ENCODE assay signal across 9 mouse cellular contexts in genomic region chr2:167066031-167066430, GRCm38 (mm10). TPM values are rescaled to one million over a fixed set of nuclear protein-coding genes. Genes with fewer than 3 reads are reported as not detected.
DNase-seq lines count a peak whose midpoint lies in the region; ATAC-seq and TF ChIP-seq lines count a peak whose summit lies in the region.
"Had no signal": no experiment of that assay in that cellular context is flagged by ENCODE, and none has a peak within 500 bp of the region (broad histone marks: within the 10 kb centered on the region; RNA-seq: fewer than 3 reads in every experiment).

No protein-coding gene starts in this region.

- H3K9me3 ChIP-seq in forebrain, embryonic 10.5 days, result no peaks in the 10 kb centered on the region
- H3K9me3 ChIP-seq in forebrain, embryonic 15.5 days, result no peaks in the 10 kb centered on the region
- no peaks in the 10 kb centered on the region for H3K9me3 ChIP-seq in midbrain, embryonic 12.5 days
- H3K9me3 ChIP-seq in midbrain, postnatal 0 days (ENCODE audit: low read length), result no peaks in the 10 kb centered on the region
- H3K9me3 ChIP-seq in intestine, embryonic 16.5 days (ENCODE audit: control insufficient read depth, low read length), result no peaks in the 10 kb centered on the region
- H3K9me3 ChIP-seq in stomach, embryonic 15.5 days, result no peaks in the 10 kb centered on the region

- peak overlapping the region; percentile 87 for H3K4me3 ChIP-seq in forebrain, embryonic 10.5 days
- no peak overlapping the region for H3K4me3 ChIP-seq in forebrain, embryonic 15.5 days
- no peak overlapping the region for H3K4me3 ChIP-seq in midbrain, embryonic 12.5 days
- no peak overlapping the region for H3K4me3 ChIP-seq in midbrain, postnatal 0 days (ENCODE audit: low read depth, low read length)
- no peak overlapping the region for H3K4me3 ChIP-seq in intestine, embryonic 16.5 days (ENCODE audit: low read length)
- no peak overlapping the region for H3K4me3 ChIP-seq in stomach, embryonic 15.5 days (replicated peaks)

- DNase-seq in forebrain, embryonic 10.5 days (ENCODE audit: extremely low spot score, low spot score), result no peak
- no peak for DNase-seq in midbrain, postnatal 0 days (ENCODE audit: low spot score)
- no peak for DNase-seq in layer of hippocampus, adult 8-10 months (ENCODE audit: low spot score in 2 of 2)
- DNase-seq in adrenal gland, postnatal 25 days, result no peak
- DNase-seq: heart, adult 11 months had no signal

- H3K9ac ChIP-seq in forebrain, embryonic 15.5 days (replicated peaks), result no peak overlapping the region
- no peak overlapping the region for H3K9ac ChIP-seq in midbrain, embryonic 12.5 days (replicated peaks)
- H3K9ac ChIP-seq in midbrain, postnatal 0 days (replicated peaks; ENCODE audit: low read length, poor library complexity, severe bottlenecking), result no peak overlapping the region
- H3K9ac ChIP-seq in intestine, embryonic 16.5 days (ENCODE audit: low read depth, low read length), result no peak overlapping the region
- no peak overlapping the region for H3K9ac ChIP-seq in stomach, embryonic 15.5 days

- H3K27me3 ChIP-seq in forebrain, embryonic 10.5 days (ENCODE audit: poor library complexity, severe bottlenecking), result no peaks in the 10 kb centered on the region
- no peaks in the 10 kb centered on the region for H3K27me3 ChIP-seq in forebrain, embryonic 15.5 days
- no peaks in the 10 kb centered on the region for H3K27me3 ChIP-seq in midbrain, embryonic 12.5 days
- H3K27me3 ChIP-seq in midbrain, postnatal 0 days (ENCODE audit: insufficient read depth, low read length), result no peaks in the 10 kb centered on the region
- H3K27me3 ChIP-seq in intestine, embryonic 16.5 days (replicated peaks; ENCODE audit: control insufficient read depth, insufficient read depth, low read length), result no peaks in the 10 kb centered on the region
- H3K27me3 ChIP-seq in stomach, embryonic 15.5 days (replicated peaks), result no peaks in the 10 kb centered on the region

- ATAC-seq in forebrain, embryonic 15.5 days (replicated peaks), result no peak
- no peak for ATAC-seq in midbrain, embryonic 12.5 days (ENCODE audit: low FRiP score, low read depth)
- ATAC-seq in midbrain, postnatal 0 days (ENCODE audit: low FRiP score), result no peak
- ATAC-seq in intestine, embryonic 16.5 days, result no peak
- no peak for ATAC-seq in stomach, embryonic 15.5 days (ENCODE audit: insufficient read depth, low FRiP score, low read depth)

- no peak overlapping the region for H3K4me2 ChIP-seq in forebrain, embryonic 15.5 days (replicated peaks)
- 0 out of 2 replicates have a peak overlapping the region, but pooled peaks have one; percentile 95 for H3K4me2 ChIP-seq in midbrain, embryonic 12.5 days (replicated peaks)
- H3K4me2 ChIP-seq in midbrain, postnatal 0 days (ENCODE audit: low read depth, low read length, poor library complexity, severe bottlenecking), result no peak overlapping the region
- H3K4me2 ChIP-seq in intestine, embryonic 16.5 days (ENCODE audit: low read depth, low read length), result no peak overlapping the region
- H3K4me2 ChIP-seq in stomach, embryonic 15.5 days, result no peak overlapping the region

- 0 out of 2 replicates have a peak overlapping the region, but pooled peaks have one; percentile 35 for H3K27ac ChIP-seq in forebrain, embryonic 10.5 days
- H3K27ac ChIP-seq in forebrain, embryonic 15.5 days (replicated peaks), result no peak overlapping the region
- no peak overlapping the region for H3K27ac ChIP-seq in midbrain, embryonic 12.5 days (replicated peaks)
- no peak overlapping the region for H3K27ac ChIP-seq in midbrain, postnatal 0 days (ENCODE audit: low read depth, low read length)
- peak overlapping the region; percentile 29; the same call in 1 of the 2 replicates for H3K27ac ChIP-seq in intestine, embryonic 16.5 days (ENCODE audit: low read length)
- H3K27ac ChIP-seq in stomach, embryonic 15.5 days, result peak overlapping the region; percentile 51

- H3K4me1 ChIP-seq in forebrain, embryonic 10.5 days, result peaks cover 37% of the 10 kb centered on the region
- H3K4me1 ChIP-seq in forebrain, embryonic 15.5 days, result peaks cover 32% of the 10 kb centered on the region
- H3K4me1 ChIP-seq in midbrain, embryonic 12.5 days, result peaks cover 28% of the 10 kb centered on the region
- peaks cover 14% of the 10 kb centered on the region; the same call in 1 of the 2 replicates for H3K4me1 ChIP-seq in midbrain, postnatal 0 days (ENCODE audit: insufficient read depth, low read length)
- peaks cover 17% of the 10 kb centered on the region for H3K4me1 ChIP-seq in intestine, embryonic 16.5 days (ENCODE audit: control insufficient read depth, insufficient read depth, low read length)
- H3K4me1 ChIP-seq in stomach, embryonic 15.5 days, result peaks cover 20% of the 10 kb centered on the region

- peaks cover 36% of the 10 kb centered on the region for H3K36me3 ChIP-seq in forebrain, embryonic 10.5 days (replicated peaks)
- peaks cover 26% of the 10 kb centered on the region for H3K36me3 ChIP-seq in forebrain, embryonic 15.5 days
- peaks cover 17% of the 10 kb centered on the region for H3K36me3 ChIP-seq in midbrain, embryonic 12.5 days
- H3K36me3 ChIP-seq in midbrain, postnatal 0 days (ENCODE audit: insufficient read depth, low read length), result peaks cover 9% of the 10 kb centered on the region; the same call in 1 of the 2 replicates
- peaks cover 5% of the 10 kb centered on the region; the same call in 1 of the 2 replicates for H3K36me3 ChIP-seq in intestine, embryonic 16.5 days (ENCODE audit: control insufficient read depth, insufficient read depth, low read length)
- H3K36me3 ChIP-seq in stomach, embryonic 15.5 days, result peaks cover 17% of the 10 kb centered on the region

- 55% methylated on average over 1 of the region's 1 CpGs for WGBS in forebrain, embryonic 10.5 days
- 58% methylated on average over 1 of the region's 1 CpGs for WGBS in forebrain, embryonic 15.5 days
- 64% methylated on average over 1 of the region's 1 CpGs for WGBS in midbrain, embryonic 12.5 days
- WGBS in midbrain, postnatal 0 days, result 56% methylated on average over 1 of the region's 1 CpGs
- 50% methylated on average over 1 of the region's 1 CpGs for WGBS in intestine, embryonic 16.5 days
- WGBS in stomach, embryonic 15.5 days, result 54% methylated on average over 1 of the region's 1 CpGs

- TF ChIP-seq CTCF in midbrain, postnatal 0 days (IDR thresholded peaks at IDR 0.05), result no peak

RNA-seq across cellular contexts. Expression of gene Znfx1, which starts 3.2 kb away (rescaled TPM):
- 5.2 and 5.3 TPM in 2 replicates for polyA plus RNA-seq in forebrain, embryonic 10.5 days (2016; fragmentation: Nextera tagmentation; extraction: Ambion mirVana)
- polyA plus RNA-seq in forebrain, embryonic 15.5 days (2015; fragmentation: Nextera tagmentation; extraction: Ambion mirVana), result 7.2 and 7.3 TPM in 2 replicates
- polyA plus RNA-seq in midbrain, embryonic 12.5 days (2016; fragmentation: Nextera tagmentation; extraction: Ambion mirVana), result 9.0 and 9.6 TPM in 2 replicates
- total RNA-seq in midbrain, postnatal 0 days (2014; rRNA removed), result 28.4 and 32.2 TPM in 2 replicates
- 4.7 and 6.0 TPM in 2 replicates for polyA plus RNA-seq in midbrain, postnatal 0 days (2015; fragmentation: Nextera tagmentation; extraction: Ambion mirVana)
- polyA plus RNA-seq in intestine, embryonic 16.5 days (2015; fragmentation: Nextera tagmentation; extraction: Ambion mirVana), result 6.5 and 9.8 TPM in 2 replicates
- polyA plus RNA-seq in stomach, embryonic 15.5 days (2015; fragmentation: Nextera tagmentation; extraction: Ambion mirVana), result 7.9 TPM in 2 replicates
- total RNA-seq in layer of hippocampus, adult 8-10 months (2022), result 10 to 100 TPM; 52.2 to 54.7 (median 52.5) TPM
- total RNA-seq in adrenal gland, postnatal 25 days (2021), result 49.2 and 51.7 TPM in 2 replicates

RNA-seq across cellular contexts. Expression of gene Ddx27, which starts 51.0 kb away (rescaled TPM):
- 76.1 and 77.8 TPM in 2 replicates for polyA plus RNA-seq in forebrain, embryonic 10.5 days (2016; fragmentation: Nextera tagmentation; extraction: Ambion mirVana)
- polyA plus RNA-seq in forebrain, embryonic 15.5 days (2015; fragmentation: Nextera tagmentation; extraction: Ambion mirVana), result 41.3 and 42.8 TPM in 2 replicates
- 50.2 and 51.8 TPM in 2 replicates for polyA plus RNA-seq in midbrain, embryonic 12.5 days (2016; fragmentation: Nextera tagmentation; extraction: Ambion mirVana)
- total RNA-seq in midbrain, postnatal 0 days (2014; rRNA removed), result 29.5 and 34.0 TPM in 2 replicates
- 38.2 and 38.6 TPM in 2 replicates for polyA plus RNA-seq in midbrain, postnatal 0 days (2015; fragmentation: Nextera tagmentation; extraction: Ambion mirVana)
- polyA plus RNA-seq in intestine, embryonic 16.5 days (2015; fragmentation: Nextera tagmentation; extraction: Ambion mirVana), result 40.9 and 45.7 TPM in 2 replicates
- polyA plus RNA-seq in stomach, embryonic 15.5 days (2015; fragmentation: Nextera tagmentation; extraction: Ambion mirVana), result 47.4 and 50.4 TPM in 2 replicates
- total RNA-seq in layer of hippocampus, adult 8-10 months (2022), result 10 to 100 TPM; 30.4 to 34.8 (median 33.5) TPM
- 33.6 and 35.8 TPM in 2 replicates for total RNA-seq in adrenal gland, postnatal 25 days (2021)

Comparison
In these comparisons a context has a peak if more than half of its experiments do, and no peak if none do; other contexts are left out.
1. H3K27ac ChIP-seq: peak in forebrain, embryonic 10.5 days (single experiment), intestine, embryonic 16.5 days (single experiment) and stomach, embryonic 15.5 days (single experiment); none in forebrain, embryonic 15.5 days (single experiment), midbrain, embryonic 12.5 days (single experiment) and midbrain, postnatal 0 days (single experiment).